Mouse (Mus musculus): ENCODE data around the gene Clec12b. TPM values are rescaled to one million over a fixed set of nuclear protein-coding genes. Genes with fewer than 3 reads are reported as not detected.

Clec12b gene
- polyA plus RNA-seq (2015; fragmentation: Illumina TruSeq; extraction: RNeasy Lipid Tissue Mini Kit (QIAGEN cat#74804); ENCODE audit: insufficient read depth, low read depth, low replicate concordance) = 0.78 TPM

GRCm38 (mm10) chr6:129385774-129386173 is at the start of gene Clec12b:
Gene Clec12b (minus strand): TSS chr6:129385874.

GRCm38 (mm10) chr6:129408562-129408961 is 22.9 kb upstream of the Clec12b start, which contains the start of gene Clec9a:
Gene Clec9a (plus strand): TSS chr6:129408862.

GRCm38 (mm10) chr6:129396997-129397396 is 11.3 kb upstream of the Clec12b start, which contains the start of gene Clec1b:
Gene Clec1b (plus strand): TSS chr6:129397297.

GRCm38 (mm10) chr6:129342391-129342790 is 43.3 kb downstream of the Clec12b start, which contains the start of gene Clec12a:
Gene Clec12a (plus strand): TSS chr6:129342691.

GRCm38 (mm10) chr6:129331610-129332009 is 54.1 kb downstream of the Clec12b start, which contains the start of gene 4922502D21Rik:
Gene 4922502D21Rik (minus strand): TSS chr6:129331796.

Other genes starting within 250 kb of the Clec12b start
- 34.1 TPM for gene Clec2d, start 205.3 kb downstream of the Clec12b start, polyA plus RNA-seq (2015; fragmentation: Illumina TruSeq; extraction: RNeasy Lipid Tissue Mini Kit (QIAGEN cat#74804); ENCODE audit: insufficient read depth, low read depth, low replicate concordance)
- not detected for gene Cd69, start 110.4 kb downstream of the Clec12b start, polyA plus RNA-seq (2015; fragmentation: Illumina TruSeq; extraction: RNeasy Lipid Tissue Mini Kit (QIAGEN cat#74804); ENCODE audit: insufficient read depth, low read depth, low replicate concordance)
- gene 4922502D21Rik, start 54.1 kb downstream of the Clec12b start, polyA plus RNA-seq (2015; fragmentation: Illumina TruSeq; extraction: RNeasy Lipid Tissue Mini Kit (QIAGEN cat#74804); ENCODE audit: insufficient read depth, low read depth, low replicate concordance) = not detected
- gene Clec12a, start 43.2 kb downstream of the Clec12b start, polyA plus RNA-seq (2015; fragmentation: Illumina TruSeq; extraction: RNeasy Lipid Tissue Mini Kit (QIAGEN cat#74804); ENCODE audit: insufficient read depth, low read depth, low replicate concordance) = 0.76 TPM
- gene Clec1b, start 11.4 kb upstream of the Clec12b start, polyA plus RNA-seq (2015; fragmentation: Illumina TruSeq; extraction: RNeasy Lipid Tissue Mini Kit (QIAGEN cat#74804); ENCODE audit: insufficient read depth, low read depth, low replicate concordance) = not detected
- gene Clec9a, start 23.0 kb upstream of the Clec12b start, polyA plus RNA-seq (2015; fragmentation: Illumina TruSeq; extraction: RNeasy Lipid Tissue Mini Kit (QIAGEN cat#74804); ENCODE audit: insufficient read depth, low read depth, low replicate concordance) = 0.90 TPM
- 2.3 TPM for gene Clec1a, start 66.1 kb upstream of the Clec12b start, polyA plus RNA-seq (2015; fragmentation: Illumina TruSeq; extraction: RNeasy Lipid Tissue Mini Kit (QIAGEN cat#74804); ENCODE audit: insufficient read depth, low read depth, low replicate concordance)
- not detected for gene Olr1, start 121.3 kb upstream of the Clec12b start, polyA plus RNA-seq (2015; fragmentation: Illumina TruSeq; extraction: RNeasy Lipid Tissue Mini Kit (QIAGEN cat#74804); ENCODE audit: insufficient read depth, low read depth, low replicate concordance)
- gene Tmem52b, start 126.7 kb upstream of the Clec12b start, polyA plus RNA-seq (2015; fragmentation: Illumina TruSeq; extraction: RNeasy Lipid Tissue Mini Kit (QIAGEN cat#74804); ENCODE audit: insufficient read depth, low read depth, low replicate concordance) = not detected
- 44.3 TPM for gene Gabarapl1, start 147.3 kb upstream of the Clec12b start, polyA plus RNA-seq (2015; fragmentation: Illumina TruSeq; extraction: RNeasy Lipid Tissue Mini Kit (QIAGEN cat#74804); ENCODE audit: insufficient read depth, low read depth, low replicate concordance)
- not detected for gene Klre1, start 192.0 kb upstream of the Clec12b start, polyA plus RNA-seq (2015; fragmentation: Illumina TruSeq; extraction: RNeasy Lipid Tissue Mini Kit (QIAGEN cat#74804); ENCODE audit: insufficient read depth, low read depth, low replicate concordance)
- not detected for gene Klrd1, start 205.9 kb upstream of the Clec12b start, polyA plus RNA-seq (2015; fragmentation: Illumina TruSeq; extraction: RNeasy Lipid Tissue Mini Kit (QIAGEN cat#74804); ENCODE audit: insufficient read depth, low read depth, low replicate concordance)
- not detected for gene Klrk1, start 238.0 kb upstream of the Clec12b start, polyA plus RNA-seq (2015; fragmentation: Illumina TruSeq; extraction: RNeasy Lipid Tissue Mini Kit (QIAGEN cat#74804); ENCODE audit: insufficient read depth, low read depth, low replicate concordance)